Comparison of ENCODE assay signal across 18 mouse cellular contexts in genomic region chr5:24915119-24915518, GRCm38 (mm10).
A peak's percentile ranks its signal among the peaks of the same experiment; 100 is the strongest.
DNase-seq lines count a peak whose midpoint lies in the region; ATAC-seq and TF ChIP-seq lines count a peak whose summit lies in the region.
"Had no signal": no experiment of that assay in that cellular context is flagged by ENCODE, and none has a peak within 500 bp of the region (broad histone marks: within the 10 kb centered on the region; RNA-seq: fewer than 3 reads in every experiment).

No protein-coding gene starts in this region.

- H3K4me1 ChIP-seq in hindbrain, postnatal 0 days (ENCODE audit: insufficient read depth, low read length): no peaks in the 10 kb centered on the region
- H3K4me1 ChIP-seq in hindbrain, embryonic 14.5 days (replicated peaks; ENCODE audit: control insufficient read depth, insufficient read depth, low read length): no peaks in the 10 kb centered on the region
- H3K4me1 ChIP-seq in midbrain, embryonic 11.5 days (ENCODE audit: control insufficient read depth, insufficient read depth, low read length): no peaks in the 10 kb centered on the region
- no peaks in the 10 kb centered on the region for H3K4me1 ChIP-seq in midbrain, embryonic 16.5 days (ENCODE audit: control insufficient read depth, insufficient read depth, low read length)
- H3K4me1 ChIP-seq: embryonic facial prominence, embryonic 12.5 days had no signal

- no peak for TF ChIP-seq CTCF in hindbrain, postnatal 0 days (IDR thresholded peaks at IDR 0.05; ENCODE audit: low read depth)

- H3K4me2 ChIP-seq in hindbrain, postnatal 0 days (ENCODE audit: low read depth, low read length): no peak overlapping the region
- H3K4me2 ChIP-seq in hindbrain, embryonic 14.5 days (replicated peaks): no peak overlapping the region
- H3K4me2 ChIP-seq in midbrain, embryonic 11.5 days: no peak overlapping the region
- H3K4me2 ChIP-seq in midbrain, embryonic 16.5 days (ENCODE audit: low read length): no peak overlapping the region
- H3K4me2 ChIP-seq: embryonic facial prominence, embryonic 12.5 days; heart, embryonic 12.5 days had no signal

- no peak overlapping the region for H3K9ac ChIP-seq in hindbrain, postnatal 0 days (replicated peaks; ENCODE audit: low read length)
- H3K9ac ChIP-seq in hindbrain, embryonic 14.5 days: no peak overlapping the region
- H3K9ac ChIP-seq in midbrain, embryonic 11.5 days (ENCODE audit: low read length): no peak overlapping the region
- no peak overlapping the region for H3K9ac ChIP-seq in midbrain, embryonic 16.5 days (ENCODE audit: low read depth, low read length)
- H3K9ac ChIP-seq: embryonic facial prominence, embryonic 12.5 days; forebrain, postnatal 0 days; heart, embryonic 12.5 days had no signal

- no peak overlapping the region for H3K4me3 ChIP-seq in hindbrain, postnatal 0 days (ENCODE audit: low read length)
- H3K4me3 ChIP-seq in hindbrain, embryonic 14.5 days (replicated peaks; ENCODE audit: low read length): no peak overlapping the region
- no peak overlapping the region for H3K4me3 ChIP-seq in midbrain, embryonic 11.5 days (ENCODE audit: low read depth, low read length)
- no peak overlapping the region for H3K4me3 ChIP-seq in midbrain, embryonic 16.5 days (ENCODE audit: low read depth, low read length)
- H3K4me3 ChIP-seq: embryonic facial prominence, embryonic 12.5 days; heart, embryonic 12.5 days had no signal

- H3K27me3 ChIP-seq in hindbrain, postnatal 0 days (ENCODE audit: insufficient read depth, low read length): no peaks in the 10 kb centered on the region
- H3K27me3 ChIP-seq in hindbrain, embryonic 14.5 days (ENCODE audit: control insufficient read depth, insufficient read depth, low read length): no peaks in the 10 kb centered on the region
- H3K27me3 ChIP-seq in midbrain, embryonic 11.5 days (ENCODE audit: control insufficient read depth, insufficient read depth, low read length): no peaks in the 10 kb centered on the region; the same call in 1 of the 2 replicates
- H3K27me3 ChIP-seq in midbrain, embryonic 16.5 days (ENCODE audit: control insufficient read depth, insufficient read depth, low read depth, low read length): no peaks in the 10 kb centered on the region
- H3K27me3 ChIP-seq: CH12.LX; embryonic facial prominence, embryonic 12.5 days; heart, embryonic 12.5 days had no signal

- 74% methylated on average over 5 of the region's 5 CpGs for WGBS in hindbrain, postnatal 0 days
- WGBS in hindbrain, embryonic 14.5 days: 76% methylated on average over 5 of the region's 5 CpGs
- 76% methylated on average over 5 of the region's 5 CpGs for WGBS in midbrain, embryonic 11.5 days
- 76% methylated on average over 5 of the region's 5 CpGs for WGBS in midbrain, embryonic 16.5 days

- no peak for DNase-seq in hindbrain, postnatal 0 days (ENCODE audit: low spot score)
- no peak for DNase-seq in hindbrain, embryonic 14.5 days (ENCODE audit: low spot score)
- peak; percentile 59 for DNase-seq in midbrain, embryonic 11.5 days (ENCODE audit: low spot score, missing footprints)
- no peak for DNase-seq in neural tube, embryonic 10.5 days (ENCODE audit: extremely low spot score, low spot score)
- DNase-seq: adrenal gland, adult 8-10 months; adrenal gland, postnatal 36 days; cerebellum, adult 2 months; cerebellum, postnatal 14 days; forebrain, postnatal 0 days; gastrocnemius, postnatal 14 days had no signal

- ATAC-seq in hindbrain, postnatal 0 days: 0 out of 2 replicates have a peak, but pooled peaks have one; percentile 27
- ATAC-seq in hindbrain, embryonic 14.5 days (ENCODE audit: low FRiP score): no peak
- no peak for ATAC-seq in midbrain, embryonic 11.5 days (ENCODE audit: low FRiP score)
- ATAC-seq in midbrain, embryonic 16.5 days: no peak
- ATAC-seq in granulocyte monocyte progenitor cell, adult 5-6 weeks (replicated peaks; ENCODE audit: poor library complexity, severe bottlenecking): peak; percentile 86
- ATAC-seq in megakaryocyte-erythroid progenitor cell, adult 5-6 weeks (replicated peaks; ENCODE audit: low FRiP score, low TSS enrichment, poor library complexity, severe bottlenecking): 0 out of 2 replicates have a peak, but pooled peaks have one; percentile 28
- no peak for ATAC-seq in CD4-positive, CD25-positive, alpha-beta regulatory T cell, adult 4 months
- ATAC-seq: forebrain, postnatal 0 days; hindbrain, embryonic 16.5 days had no signal

- H3K36me3 ChIP-seq in hindbrain, postnatal 0 days (ENCODE audit: insufficient read depth, low read length): no peaks in the 10 kb centered on the region
- no peaks in the 10 kb centered on the region for H3K36me3 ChIP-seq in hindbrain, embryonic 14.5 days (replicated peaks; ENCODE audit: control insufficient read depth, insufficient read depth)
- H3K36me3 ChIP-seq in midbrain, embryonic 11.5 days (ENCODE audit: control insufficient read depth, insufficient read depth, low read length): no peaks in the 10 kb centered on the region
- H3K36me3 ChIP-seq in midbrain, embryonic 16.5 days (ENCODE audit: control insufficient read depth, insufficient read depth, low read length): no peaks in the 10 kb centered on the region
- H3K36me3 ChIP-seq: embryonic facial prominence, embryonic 12.5 days; heart, embryonic 12.5 days had no signal

- H3K27ac ChIP-seq in hindbrain, postnatal 0 days: no peak overlapping the region
- no peak overlapping the region for H3K27ac ChIP-seq in hindbrain, embryonic 14.5 days
- H3K27ac ChIP-seq in midbrain, embryonic 11.5 days (ENCODE audit: low read depth, low read length): no peak overlapping the region
- no peak overlapping the region for H3K27ac ChIP-seq in midbrain, embryonic 16.5 days (ENCODE audit: low read length)
- H3K27ac ChIP-seq: embryonic facial prominence, embryonic 12.5 days had no signal

- no peaks in the 10 kb centered on the region for H3K9me3 ChIP-seq in hindbrain, postnatal 0 days (ENCODE audit: low read length)
- no peaks in the 10 kb centered on the region for H3K9me3 ChIP-seq in hindbrain, embryonic 14.5 days (ENCODE audit: control insufficient read depth, low read length)
- H3K9me3 ChIP-seq in midbrain, embryonic 11.5 days (ENCODE audit: control insufficient read depth, low read length): no peaks in the 10 kb centered on the region
- no peaks in the 10 kb centered on the region for H3K9me3 ChIP-seq in midbrain, embryonic 16.5 days (replicated peaks; ENCODE audit: control insufficient read depth, low read length, poor library complexity, severe bottlenecking)
- H3K9me3 ChIP-seq: embryonic facial prominence, embryonic 12.5 days; heart, embryonic 12.5 days had no signal

Comparison
In these comparisons a context has a peak if more than half of its experiments do, and no peak if none do; other contexts are left out.
1. ATAC-seq: peak in hindbrain, postnatal 0 days (single experiment), granulocyte monocyte progenitor cell, adult 5-6 weeks (single experiment) and megakaryocyte-erythroid progenitor cell, adult 5-6 weeks (single experiment); none in hindbrain, embryonic 14.5 days (single experiment), midbrain, embryonic 11.5 days (single experiment), midbrain, embryonic 16.5 days (single experiment) and CD4-positive, CD25-positive, alpha-beta regulatory T cell, adult 4 months (single experiment).